Mouse (Mus musculus): ENCODE data around the gene Pik3r6.

The Pik3r6 gene

GRCm38 (mm10) chr11:68487720-68488119, 15.1 kb upstream of the Pik3r6 start:
- DNase-seq (ENCODE audit: low read depth): no peak

GRCm38 (mm10) chr11:68488256-68488824, 14.5 kb upstream of the Pik3r6 start:
- DNase-seq (ENCODE audit: low read depth): no peak

GRCm38 (mm10) chr11:68489236-68489635, 13.6 kb upstream of the Pik3r6 start:
- no peak for DNase-seq (ENCODE audit: low read depth)

GRCm38 (mm10) chr11:68492592-68492991, 10.2 kb upstream of the Pik3r6 start:
- no peak for DNase-seq (ENCODE audit: low read depth)

- DNase-seq (ENCODE audit: low read depth): peak; percentile 11
These were observed 9.1 kb upstream of the Pik3r6 start for GRCm38 (mm10) chr11:68493760-68494159.

GRCm38 (mm10) chr11:68497081-68497480, 5.7 kb upstream of the Pik3r6 start:
- no peak for DNase-seq (ENCODE audit: low read depth)

- DNase-seq (ENCODE audit: low read depth): no peak
These were observed 4.3 kb upstream of the Pik3r6 start for GRCm38 (mm10) chr11:68498517-68498916.

GRCm38 (mm10) chr11:68498999-68499699, 3.7 kb upstream of the Pik3r6 start:
- peak; percentile 55 for DNase-seq (ENCODE audit: low read depth)

GRCm38 (mm10) chr11:68500949-68501350, 1.9 kb upstream of the Pik3r6 start:
- peak; percentile 86 for DNase-seq (ENCODE audit: low read depth)

GRCm38 (mm10) chr11:68502408-68502807, 411 bp upstream of the Pik3r6 start:
- DNase-seq (ENCODE audit: low read depth): peak; percentile 80

- DNase-seq (ENCODE audit: low read depth): no peak
These were observed 2.1 kb downstream of the Pik3r6 start for GRCm38 (mm10) chr11:68504913-68505312.

GRCm38 (mm10) chr11:68507246-68507645, 4.4 kb downstream of the Pik3r6 start:
- no peak for DNase-seq (ENCODE audit: low read depth)

- DNase-seq (ENCODE audit: low read depth): no peak
These were observed 5.8 kb downstream of the Pik3r6 start for GRCm38 (mm10) chr11:68508619-68509018.

- DNase-seq (ENCODE audit: low read depth): no peak
These were observed 6.4 kb downstream of the Pik3r6 start for GRCm38 (mm10) chr11:68509194-68509593.

GRCm38 (mm10) chr11:68513969-68514368, 11.2 kb downstream of the Pik3r6 start:
- DNase-seq (ENCODE audit: low read depth): peak; percentile 28

GRCm38 (mm10) chr11:68519362-68519761, 16.5 kb downstream of the Pik3r6 start:
- no peak for DNase-seq (ENCODE audit: low read depth)

GRCm38 (mm10) chr11:68519815-68520214, 17.0 kb downstream of the Pik3r6 start:
- peak; percentile 53 for DNase-seq (ENCODE audit: low read depth)

- DNase-seq (ENCODE audit: low read depth): no peak
These were observed 17.6 kb downstream of the Pik3r6 start for GRCm38 (mm10) chr11:68520439-68520838.

- peak; percentile 52 for DNase-seq (ENCODE audit: low read depth)
These were observed 18.5 kb downstream of the Pik3r6 start for GRCm38 (mm10) chr11:68521352-68521751.

- no peak for DNase-seq (ENCODE audit: low read depth)
These were observed 23.6 kb downstream of the Pik3r6 start for GRCm38 (mm10) chr11:68526441-68526840.

- DNase-seq (ENCODE audit: low read depth): peak; percentile 38
These were observed 28.4 kb downstream of the Pik3r6 start for GRCm38 (mm10) chr11:68531066-68531806.

- no peak for DNase-seq (ENCODE audit: low read depth)
These were observed 29.2 kb downstream of the Pik3r6 start for GRCm38 (mm10) chr11:68531941-68532535.

- peak; percentile 20 for DNase-seq (ENCODE audit: low read depth)
These were observed 30.0 kb downstream of the Pik3r6 start for GRCm38 (mm10) chr11:68532773-68533172.

Measured in 416B (cell line).